8 mouse cellular contexts compared by ENCODE assay signal in the genomic region with DNA sequence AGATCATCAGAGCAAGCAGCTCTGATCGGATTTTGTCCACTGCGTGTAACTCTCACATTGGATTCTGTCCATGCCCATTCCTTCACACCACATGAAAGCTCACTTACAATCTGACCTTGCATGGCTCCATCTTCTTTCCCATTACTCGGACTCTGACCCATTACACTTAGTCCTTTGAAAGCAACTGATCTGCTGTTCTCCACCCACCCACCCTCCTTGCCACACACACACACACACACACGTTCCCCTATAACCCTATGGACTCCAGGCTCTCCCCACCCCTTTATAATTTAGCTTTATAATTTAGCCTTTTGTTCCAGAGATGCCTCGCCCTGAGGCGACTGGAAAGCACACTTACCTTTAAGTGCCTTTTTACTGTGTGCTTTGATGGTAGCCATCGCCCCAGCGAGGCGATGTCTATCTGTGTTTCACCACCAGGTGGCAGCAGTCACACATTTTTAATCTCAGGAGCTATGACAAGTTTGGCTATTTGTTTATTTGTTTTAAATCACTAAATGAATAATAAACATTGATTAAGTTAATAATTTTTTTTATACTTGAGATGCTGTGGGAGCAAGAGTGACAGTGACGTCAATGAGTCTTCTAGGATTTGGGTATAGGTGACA.
A peak's percentile ranks its signal among the peaks of the same experiment; 100 is the strongest.
DNase-seq lines count a peak whose midpoint lies in the region; ATAC-seq and TF ChIP-seq lines count a peak whose summit lies in the region.
"Had no signal": no experiment of that assay in that cellular context is flagged by ENCODE, and none has a peak within 500 bp of the region (broad histone marks: within the 10 kb centered on the region; RNA-seq: fewer than 3 reads in every experiment).

No protein-coding gene starts in this region.

- no peak overlapping the region for H3K27ac ChIP-seq in kidney, adult 2 months (ENCODE audit: insufficient read depth, low read depth, low read length)
- H3K27ac ChIP-seq in small intestine, adult 2 months (ENCODE audit: insufficient read depth, low read depth, low read length): no peak overlapping the region
- H3K27ac ChIP-seq: liver, embryonic 13.5 days had no signal

- ATAC-seq in megakaryocyte progenitor cell, adult 5-6 weeks (replicated peaks; ENCODE audit: poor library complexity): peak; percentile 67

- TF ChIP-seq CTCF in kidney, adult 2 months (conservative IDR thresholded peaks at IDR 0.05; ENCODE audit: insufficient read depth, insufficient read length, low read depth, low read length): peak; percentile 65
- peak; percentile 55; the same call in 1 of the 2 replicates for TF ChIP-seq CTCF in small intestine, adult 2 months (IDR thresholded peaks at IDR 0.05; ENCODE audit: extremely low read depth, insufficient read length, insufficient replicate concordance, low read depth, low read length)

- H3K36me3 ChIP-seq in kidney, adult 2 months (ENCODE audit: control insufficient read depth, insufficient read depth, low read length): no peaks in the 10 kb centered on the region
- H3K36me3 ChIP-seq in small intestine, adult 2 months (ENCODE audit: control insufficient read depth, insufficient read depth, low read length): no peaks in the 10 kb centered on the region
- H3K36me3 ChIP-seq: liver, embryonic 13.5 days had no signal

- H3K4me3 ChIP-seq in kidney, adult 2 months (ENCODE audit: insufficient read depth, low read depth, low read length): no peak overlapping the region
- no peak overlapping the region for H3K4me3 ChIP-seq in small intestine, adult 2 months (ENCODE audit: low read depth, low read length)
- H3K4me3 ChIP-seq: liver, embryonic 13.5 days had no signal

- DNase-seq in left cerebral cortex, adult 18-20 months (ENCODE audit: low spot score in 2 of 2): peak; percentile 29 to 38
- no peak for DNase-seq in left cerebral cortex, postnatal 10 days (ENCODE audit: extremely low spot score in 1 of 2, low spot score in 2 of 2)
- DNase-seq in MN1 (ENCODE audit: low spot score): peak; percentile 42
- peak; percentile 44 to 62 for DNase-seq in cerebellum, postnatal 36 days
- peak; percentile 49 for DNase-seq in kidney, adult 2 months
- DNase-seq: liver, embryonic 13.5 days had no signal

- H3K4me1 ChIP-seq in kidney, adult 2 months (ENCODE audit: control insufficient read depth, insufficient read depth, low read length): no peaks in the 10 kb centered on the region
- H3K4me1 ChIP-seq in small intestine, adult 2 months (ENCODE audit: control insufficient read depth, insufficient read depth, insufficient read length, low read length): no peaks in the 10 kb centered on the region
- H3K4me1 ChIP-seq: liver, embryonic 13.5 days had no signal

- intact Hi-C loops in left cerebral cortex, postnatal 10 days (cut with DNase I): loop anchor here (2.0 kb wide), 1 partner anchor 233 kb away; no protein-coding TSS in a partner anchor

- no peak for TF ChIP-seq POLR2A in kidney, adult 2 months (IDR thresholded peaks at IDR 0.05; ENCODE audit: low read depth, low read length)
- TF ChIP-seq POLR2A in small intestine, adult 2 months (IDR thresholded peaks at IDR 0.05; ENCODE audit: low read depth, low read length): no peak

- no peaks in the 10 kb centered on the region for H3K27me3 ChIP-seq in kidney, adult 2 months (replicated peaks; ENCODE audit: control insufficient read depth, insufficient read depth, low read length)
- no peaks in the 10 kb centered on the region for H3K27me3 ChIP-seq in small intestine, adult 2 months (ENCODE audit: control insufficient read depth, insufficient read depth, low read length)
- H3K27me3 ChIP-seq: liver, embryonic 13.5 days had no signal

- 41% methylated on average over 10 of the region's 10 CpGs for WGBS in kidney, adult 2 months
- 49% methylated on average over 10 of the region's 10 CpGs for WGBS in small intestine, adult 2 months

Comparison
In these comparisons a context has a peak if more than half of its experiments do, and no peak if none do; other contexts are left out.
1. DNase-seq: peak in left cerebral cortex, adult 18-20 months (2 of 2), MN1 (single experiment), cerebellum, postnatal 36 days (2 of 2) and kidney, adult 2 months (single experiment); none in left cerebral cortex, postnatal 10 days (0 of 2).